Mouse (Mus musculus) MEL (cell line): ENCODE data around the gene Mcm2. TPM values are rescaled to one million over a fixed set of nuclear protein-coding genes. Genes with fewer than 3 reads are reported as not detected.

Experiments used
- DNase-seq: peaks from one replicate; pipeline ENCODE4 v3.0.0; 2011; ENCODE audit warnings: low read depth, low spot score
- H3K27ac ChIP-seq: 2 replicates; pipeline ENCODE4 v1.5.1; 2012; ENCODE audit warnings: low read depth, mild to moderate bottlenecking, control low read depth, low read length, moderate library complexity; ENCODE audit not compliant: control insufficient read depth
- H3K27me3 ChIP-seq, 2 experiments: fragments of 150-350 bp in 1 of 2; sonication (generic) in 1 of 2; 2 replicates each; pipeline ENCODE4 v1.6.1; 2012; ENCODE audit warnings: low read length in 2 of 2, mild to moderate bottlenecking in 2 of 2, improper control_type of control experiment in 1 of 2, moderate library complexity in 1 of 2; ENCODE audit not compliant: insufficient read depth in 2 of 2, control insufficient read depth in 1 of 2
- H3K36me3 ChIP-seq, 2 experiments: 2 replicates each; pipeline ENCODE4 v1.6.1; 2012 to 2014; ENCODE audit warnings: low read length in 2 of 2, improper control_type of control experiment in 1 of 2, inconsistent platforms in 1 of 2, mild to moderate bottlenecking in 1 of 2; ENCODE audit not compliant: insufficient read depth in 2 of 2, control insufficient read depth in 1 of 2
- H3K4me1 ChIP-seq, 2 experiments: fragments of 150-350 bp in 1 of 2; sonication (generic) in 1 of 2; 2 replicates each; pipeline ENCODE4 v1.6.1; 2012; ENCODE audit warnings: low read length in 2 of 2, improper control_type of control experiment in 1 of 2, mild to moderate bottlenecking in 1 of 2; ENCODE audit not compliant: insufficient read depth in 2 of 2, control insufficient read depth in 1 of 2
- H3K4me3 ChIP-seq, 2 experiments: fragments of 150-350 bp in 1 of 2; sonication (generic) in 1 of 2; 2 replicates each; pipeline ENCODE4 v1.5.1; 2012; ENCODE audit warnings: low read depth in 2 of 2, low read length in 2 of 2, mild to moderate bottlenecking in 2 of 2, moderate library complexity in 2 of 2, control low read depth in 1 of 2, improper control_type of control experiment in 1 of 2; ENCODE audit not compliant: control insufficient read depth in 1 of 2, insufficient read depth in 1 of 2
- H3K79me2 ChIP-seq: 2 replicates; pipeline ENCODE4 v1.6.1; 2012; ENCODE audit warnings: mild to moderate bottlenecking, low read length, moderate library complexity; ENCODE audit not compliant: control insufficient read depth, poor library complexity, insufficient read depth
- H3K9ac ChIP-seq: 2 replicates; pipeline ENCODE4 v1.6.1; 2012; ENCODE audit warnings: low read depth, mild to moderate bottlenecking, control low read depth, low read length, moderate library complexity; ENCODE audit not compliant: control insufficient read depth, poor library complexity, severe bottlenecking
- H3K9me3 ChIP-seq: fragments of 150-350 bp; sonication (generic); replicated peaks from 2 replicates; pipeline ENCODE4 v1.6.1; 2012; ENCODE audit warnings: mild to moderate bottlenecking, low read length, improper control_type of control experiment, moderate library complexity; ENCODE audit not compliant: insufficient read depth
- CHD1 ChIP-seq: IDR thresholded peaks from 2 replicates; pipeline ENCODE4 v1.6.1; 2012; ENCODE audit warnings: low read depth, mild to moderate bottlenecking, inconsistent platforms, low read length, improper control_type of control experiment
- CTCF ChIP-seq, 3 experiments: IDR thresholded peaks in 2 of 3; conservative IDR thresholded peaks in 1 of 3; 2 replicates each; pipeline ENCODE4 v1.5.1; 2011 to 2012; ENCODE audit warnings: low read length in 3 of 3, low read depth in 2 of 3, mild to moderate bottlenecking in 2 of 3, improper control_type of control experiment in 1 of 3, inconsistent platforms in 1 of 3, mixed read lengths in 1 of 3, moderate library complexity in 1 of 3; ENCODE audit not compliant: control insufficient read depth in 1 of 3, insufficient read depth in 1 of 3, poor library complexity in 1 of 3, severe bottlenecking in 1 of 3
- ELF1 ChIP-seq: IDR thresholded peaks from 2 replicates; pipeline ENCODE4 v1.6.1; 2014; ENCODE audit warnings: low read depth, mild to moderate bottlenecking, inconsistent platforms, low read length, improper control_type of control experiment, moderate library complexity
- EP300 ChIP-seq, 2 experiments: IDR thresholded peaks; 2 replicates each; pipeline ENCODE4 v1.6.1; 2011; ENCODE audit warnings: improper control_type of control experiment in 2 of 2, low read length in 2 of 2, low read depth in 1 of 2, mild to moderate bottlenecking in 1 of 2
- GABPA ChIP-seq: IDR thresholded peaks from 2 replicates; pipeline ENCODE4 v1.6.1; 2012; ENCODE audit warnings: low read depth, mild to moderate bottlenecking, inconsistent platforms, low read length, improper control_type of control experiment, moderate library complexity
- JUND ChIP-seq: IDR thresholded peaks from 2 replicates; pipeline ENCODE4 v1.6.1; 2011; ENCODE audit warnings: low read depth, mild to moderate bottlenecking, improper control_type of control experiment, low read length
- MAFK ChIP-seq: IDR thresholded peaks from 2 replicates; pipeline ENCODE4 v1.6.1; 2011; ENCODE audit warnings: low read depth, mild to moderate bottlenecking, low read length, improper control_type of control experiment, borderline replicate concordance
- MAX ChIP-seq: IDR thresholded peaks from 2 replicates; pipeline ENCODE4 v1.6.1; 2011; ENCODE audit warnings: low read length, improper control_type of control experiment
- MAZ ChIP-seq: IDR thresholded peaks from 2 replicates; pipeline ENCODE4 v1.6.1; 2012; ENCODE audit warnings: low read depth, mild to moderate bottlenecking, inconsistent platforms, low read length, improper control_type of control experiment
- MXI1 ChIP-seq: IDR thresholded peaks from 2 replicates; pipeline ENCODE4 v1.6.1; 2011; ENCODE audit warnings: mild to moderate bottlenecking, low read depth, low read length, improper control_type of control experiment
- TBP ChIP-seq: IDR thresholded peaks from 2 replicates; pipeline ENCODE4 v1.8.0; 2011; ENCODE audit warnings: low read depth, low read length, improper control_type of control experiment
- USF1 ChIP-seq: IDR thresholded peaks from 2 replicates; pipeline ENCODE4 v1.6.1; 2014; ENCODE audit warnings: low read depth, mild to moderate bottlenecking, inconsistent platforms, low read length, improper control_type of control experiment, moderate library complexity
- USF2 ChIP-seq, 2 experiments: IDR thresholded peaks; 2 replicates each; pipeline ENCODE4 v1.6.1; 2011 to 2012; ENCODE audit warnings: improper control_type of control experiment in 2 of 2, low read length in 2 of 2, borderline replicate concordance in 1 of 2, inconsistent platforms in 1 of 2, low read depth in 1 of 2, mild to moderate bottlenecking in 1 of 2; ENCODE audit not compliant: insufficient read depth in 1 of 2
- ZC3H11A ChIP-seq: IDR thresholded peaks from 2 replicates; pipeline ENCODE4 v1.6.1; 2012; ENCODE audit warnings: low read depth, mild to moderate bottlenecking, inconsistent platforms, low read length, improper control_type of control experiment
- ZMIZ1 ChIP-seq: IDR thresholded peaks from 2 replicates; pipeline ENCODE4 v1.6.1; 2012; ENCODE audit warnings: low read depth, mild to moderate bottlenecking, inconsistent platforms, low read length, improper control_type of control experiment, moderate library complexity
- polyA plus RNA-seq, 2 experiments: library from polyadenylated mRNA; stranded (reverse) in 1 of 2; unstranded in 1 of 2; fragments of >175 nt in 1 of 2; fragments of >200 nt in 1 of 2; gene quantifications; 2 replicates each; pipeline versions ENCODE4 v1.2.1 to v1.2.4; 2012; ENCODE audit warnings: low replicate concordance in 2 of 2, low read depth in 1 of 2; ENCODE audit not compliant: insufficient read length in 2 of 2, insufficient read depth in 1 of 2, missing spikeins in 1 of 2
- total RNA-seq: library from RNA; depleted of rRNA; stranded (reverse); fragments of 300-350 nt; gene quantifications from 2 replicates; pipeline ENCODE4 v1.2.3, GENCODE M21; 2012

The Mcm2 gene
- total and polyA plus RNA-seq, 3 experiments, result 110 to 268 (median 242) TPM

GRCm38 (mm10) chr6:88924502-88925275, 26.1 kb upstream of the Mcm2 start:
- no peak overlapping the region for H3K4me3 ChIP-seq
- H3K27ac ChIP-seq, result no peak overlapping the region
- DNase-seq, result no peak
- no peaks in the 10 kb centered on the region for H3K4me1 ChIP-seq
- 0 out of 2 replicates have a peak, but pooled peaks have one; percentile 12 for TF ChIP-seq USF1
- no peak for TF ChIP-seq CTCF (IDR thresholded peaks at IDR 0.05 in 2 of 3, conservative IDR thresholded peaks at IDR 0.05 in 1 of 3; ENCODE audit: control insufficient read depth in 1 of 3, insufficient read depth in 1 of 3, low read depth in 2 of 3, low read length in 3 of 3, poor library complexity in 1 of 3, severe bottlenecking in 1 of 3)
- no peak for TF ChIP-seq MAX
- TF ChIP-seq MAFK, result no peak
- no peaks in the 10 kb centered on the region for H3K79me2 ChIP-seq
- no peaks in the 10 kb centered on the region for H3K36me3 ChIP-seq
- H3K27me3 ChIP-seq, result no peaks in the 10 kb centered on the region
- H3K9ac ChIP-seq, result no peak overlapping the region
- no peaks in the 10 kb centered on the region for H3K9me3 ChIP-seq

GRCm38 (mm10) chr6:88918802-88919201, 20.2 kb upstream of the Mcm2 start:
- TF ChIP-seq ZMIZ1, result no peak
- TF ChIP-seq ELF1, result no peak
- TF ChIP-seq USF2 (IDR thresholded peaks at IDR 0.05; ENCODE audit: borderline replicate concordance in 1 of 2, insufficient read depth in 1 of 2, low read depth in 1 of 2, low read length in 2 of 2), result no peak
- TF ChIP-seq MAFK, result no peak
- no peak for TF ChIP-seq ZC3H11A
- TF ChIP-seq MXI1, result no peak
- no peak for TF ChIP-seq TBP
- no peak for TF ChIP-seq CHD1
- no peak for TF ChIP-seq JUND
- TF ChIP-seq EP300 (IDR thresholded peaks at IDR 0.05; ENCODE audit: low read depth in 1 of 2, low read length in 2 of 2), result no peak
- no peak for TF ChIP-seq GABPA
- no peak for TF ChIP-seq MAZ
- Histone ChIP-seq H3K27me3 (no peaks in the 10 kb centered on the region), H3K36me3 (peaks cover 0 to 13% of the 10 kb centered on the region in 2 experiments; a peak in 2 of 4 replicates), H3K27ac (no peak overlapping the region), H3K4me3 (no peak overlapping the region), H3K9me3 (no peaks in the 10 kb centered on the region), H3K4me1 (peaks cover 7 to 18% of the 10 kb centered on the region in 2 experiments; a peak in 3 of 4 replicates), H3K79me2 (no peaks in the 10 kb centered on the region), H3K9ac (no peak overlapping the region)
- DNase-seq, result no peak
